Mouse (Mus musculus) lung, postnatal 0 days (tissue): ENCODE measurements around the gene C4b.
"Not testable (repeated sequence)": the region's sequence is repeated elsewhere in the genome, so short reads cannot be mapped to it uniquely, and the experiment has no call there.

Source experiments
- CTCF ChIP-seq: IDR thresholded peaks from 2 replicates; pipeline ENCODE4 v1.5.1; 2016; ENCODE audit warnings: antibody characterized with exemption, mild to moderate bottlenecking
- EP300 ChIP-seq: IDR thresholded peaks from 2 replicates; pipeline ENCODE4 v1.6.1; 2016; ENCODE audit warnings: antibody characterized with exemption, mild to moderate bottlenecking, control low read depth

- TF ChIP-seq CTCF, EP300: not testable (repeated sequence)
Measured at GRCm38 (mm10) chr17:34744611-34745010, 929 bp upstream of the C4b start.
